Mouse (Mus musculus): ENCODE data around the gene Spata2l. TPM values are rescaled to one million over a fixed set of nuclear protein-coding genes. Genes with fewer than 3 reads are reported as not detected.

The Spata2l gene
- polyA plus RNA-seq, 1 experiment from 2014 or later: 4.8 TPM

DNA sequence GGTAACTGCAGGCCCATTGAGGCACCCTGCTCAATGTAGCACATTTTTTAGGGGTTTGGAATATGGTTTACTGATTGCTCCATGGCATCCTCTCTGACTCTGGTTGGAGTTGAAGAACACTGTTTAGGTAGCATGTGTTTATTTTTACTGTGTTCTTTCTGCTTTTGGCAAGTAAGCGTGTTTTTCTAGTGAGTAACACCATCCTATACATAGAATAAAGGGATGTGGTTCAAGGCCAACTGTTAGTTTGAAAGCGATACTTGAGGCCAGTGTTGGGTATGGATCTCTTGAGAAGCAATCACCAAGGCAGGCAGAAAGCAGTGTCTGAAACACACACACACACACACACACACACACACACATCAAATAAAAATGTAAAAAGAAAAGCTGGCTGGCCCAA lies 48.0 kb downstream of the Spata2l start:
- Histone ChIP-seq H3K9me3 (no peaks in the 10 kb centered on the region), H3K4me1 (replicated peaks) (0 out of 2 replicates have a peak, but pooled peaks cover 4% of the 10 kb centered on the region), H3K27me3 (no peaks in the 10 kb centered on the region), H3K4me3 (no peak overlapping the region), H3K9ac (no peak overlapping the region), H3K27ac (replicated peaks) (no peak overlapping the region), H3K4me2 (no peak overlapping the region), H3K36me3 (no peaks in the 10 kb centered on the region)
- WGBS: 90% methylated on average over 2 of the region's 2 CpGs
- no peak for ATAC-seq (ENCODE audit: low read depth)

- no peak within 1 kb of the TSS for H3K4me3 ChIP-seq
- WGBS: 45% methylated on average over 19 of the region's 19 CpGs
- H3K9me3 ChIP-seq: no peaks in the 10 kb centered on the region
- no peak within 1 kb of the TSS for H3K9ac ChIP-seq
- H3K36me3 ChIP-seq: no peaks in the 10 kb centered on the region
- H3K27me3 ChIP-seq: no peaks in the 10 kb centered on the region
- ATAC-seq (ENCODE audit: low read depth): no peak
- H3K27ac ChIP-seq (replicated peaks): no peak within 1 kb of the TSS
- H3K4me2 ChIP-seq: no peak within 1 kb of the TSS
- 0 out of 2 replicates have a peak, but pooled peaks cover 4% of the 10 kb centered on the region for H3K4me1 ChIP-seq (replicated peaks)
Observed at GRCm38 (mm10) chr8:123185566-123186409, 50.2 kb downstream of the Spata2l start, which contains the start of gene Dpep1. Gene Dpep1, plus strand, starts transcription at chr8:123186242.

- Histone ChIP-seq H3K27ac (replicated peaks) (no peak overlapping the region), H3K4me3 (no peak overlapping the region), H3K4me1 (replicated peaks) (no peaks in the 10 kb centered on the region), H3K9ac (no peak overlapping the region), H3K4me2 (no peak overlapping the region), H3K36me3 (no peaks in the 10 kb centered on the region), H3K9me3 (peaks cover 10% of the 10 kb centered on the region; the same call in 1 of the 2 replicates), H3K27me3 (no peaks in the 10 kb centered on the region)
- 61% methylated on average over 3 of the region's 3 CpGs for WGBS
- ATAC-seq (ENCODE audit: low read depth): no peak
Observed at GRCm38 (mm10) chr8:123181391-123181790, 54.6 kb downstream of the Spata2l start.

Other genes starting within 250 kb of the Spata2l start
- 43.2 and 58.2 TPM in 2 replicates for gene Ankrd11, start 194.0 kb downstream of the Spata2l start, polyA plus RNA-seq (2015; fragmentation: Nextera tagmentation; extraction: Ambion mirVana)
- 48.7 and 50.1 TPM in 2 replicates for gene Spg7, start 173.3 kb downstream of the Spata2l start, polyA plus RNA-seq (2015; fragmentation: Nextera tagmentation; extraction: Ambion mirVana)
- gene Rpl13, start 133.9 kb downstream of the Spata2l start, polyA plus RNA-seq (2015; fragmentation: Nextera tagmentation; extraction: Ambion mirVana): 629 and 772 TPM in 2 replicates
- 0.68 and 1.1 TPM in 2 replicates for gene Cpne7, start 118.9 kb downstream of the Spata2l start, polyA plus RNA-seq (2015; fragmentation: Nextera tagmentation; extraction: Ambion mirVana)
- gene Sult5a1, start 77.9 kb downstream of the Spata2l start, polyA plus RNA-seq (2015; fragmentation: Nextera tagmentation; extraction: Ambion mirVana): 1.2 and 2.4 TPM in 2 replicates
- 0.08 and 0.19 TPM in 2 replicates for gene Dpep1, start 50.0 kb downstream of the Spata2l start, polyA plus RNA-seq (2015; fragmentation: Nextera tagmentation; extraction: Ambion mirVana)
- gene Chmp1a, start 23.5 kb downstream of the Spata2l start, polyA plus RNA-seq (2015; fragmentation: Nextera tagmentation; extraction: Ambion mirVana): 164 and 175 TPM in 2 replicates
- gene Spata33, start 23.4 kb downstream of the Spata2l start, polyA plus RNA-seq (2015; fragmentation: Nextera tagmentation; extraction: Ambion mirVana): 7.6 and 7.7 TPM in 2 replicates
- 37.2 and 42.4 TPM in 2 replicates for gene Cdk10, start 11.4 kb downstream of the Spata2l start, polyA plus RNA-seq (2015; fragmentation: Nextera tagmentation; extraction: Ambion mirVana)
- 22.1 and 24.1 TPM in 2 replicates for gene Zfp276, start 18.0 kb upstream of the Spata2l start, polyA plus RNA-seq (2015; fragmentation: Nextera tagmentation; extraction: Ambion mirVana)
- 49.2 and 50.0 TPM in 2 replicates for gene Vps9d1, start 18.1 kb upstream of the Spata2l start, polyA plus RNA-seq (2015; fragmentation: Nextera tagmentation; extraction: Ambion mirVana)
- gene Fanca, start 82.3 kb upstream of the Spata2l start, polyA plus RNA-seq (2015; fragmentation: Nextera tagmentation; extraction: Ambion mirVana): 9.3 and 11.0 TPM in 2 replicates
- 35.9 and 40.2 TPM in 2 replicates for gene Spire2, start 96.5 kb upstream of the Spata2l start, polyA plus RNA-seq (2015; fragmentation: Nextera tagmentation; extraction: Ambion mirVana)
- 317 and 328 TPM in 2 replicates for gene Tcf25, start 137.5 kb upstream of the Spata2l start, polyA plus RNA-seq (2015; fragmentation: Nextera tagmentation; extraction: Ambion mirVana)
- gene Mc1r, start 170.9 kb upstream of the Spata2l start, polyA plus RNA-seq (2015; fragmentation: Nextera tagmentation; extraction: Ambion mirVana): 0.21 and 0.22 TPM in 2 replicates
- gene Tubb3, start 175.2 kb upstream of the Spata2l start, polyA plus RNA-seq (2015; fragmentation: Nextera tagmentation; extraction: Ambion mirVana): 1,543 and 1,658 TPM in 2 replicates
- 43.3 and 44.5 TPM in 2 replicates for gene Def8, start 187.3 kb upstream of the Spata2l start, polyA plus RNA-seq (2015; fragmentation: Nextera tagmentation; extraction: Ambion mirVana)
- 50.8 and 54.0 TPM in 2 replicates for gene Afg3l1, start 241.7 kb upstream of the Spata2l start, polyA plus RNA-seq (2015; fragmentation: Nextera tagmentation; extraction: Ambion mirVana)